Mouse (Mus musculus) gastrocnemius, postnatal 14 days (tissue): Measurements from ENCODE around the gene Thtpa. TPM values are rescaled to one million over a fixed set of nuclear protein-coding genes. Genes with fewer than 3 reads are reported as not detected.

Experiments
- DNase-seq: peaks from one replicate; pipeline ENCODE4 v3.0.0; 2021; ENCODE audit warnings: mixed read lengths
- intact Hi-C: fragments of 180-260 bp; cut with DNase I; formaldehyde crosslinking; loops from one replicate; pipeline ENCODE4 v1.15.1; 2025; ENCODE audit warnings: low total_unique reads
- total RNA-seq, 2 experiments: library from RNA; stranded (reverse); gene quantifications; 2 replicates each; pipeline ENCODE4 v1.2.3; 2021

Thtpa gene
- total RNA-seq, 2 experiments from 2014 or later, result 11.1 to 12.3 TPM

GRCm38 (mm10) chr14:55119421-55120134 lies 25.0 kb downstream of the Thtpa start:
- no peak for DNase-seq
- intact Hi-C loops, result loop anchor here (10.0 kb wide), 1 partner anchor 315 kb away; no protein-coding TSS in a partner anchor

GRCm38 (mm10) chr14:55121947-55122346 lies 27.4 kb downstream of the Thtpa start:
- intact Hi-C loops, result loop anchor here (10.0 kb wide), 1 partner anchor 313 kb away; no protein-coding TSS in a partner anchor
- peak; percentile 87 for DNase-seq

GRCm38 (mm10) chr14:55122359-55122758 lies 27.8 kb downstream of the Thtpa start:
- DNase-seq, result no peak
- intact Hi-C loops, result loop anchor here (10.0 kb wide), 1 partner anchor 312 kb away; no protein-coding TSS in a partner anchor

- DNase-seq, result no peak
- intact Hi-C loops, result loop anchor here (5.0 to 10.0 kb wide), 2 partner anchors 42 to 309 kb away; no protein-coding TSS in a partner anchor
Observed at GRCm38 (mm10) chr14:55125711-55126110, 31.1 kb downstream of the Thtpa start.

- intact Hi-C loops, result loop anchor here (5.0 to 10.0 kb wide), 2 partner anchors 41 to 308 kb away; no protein-coding TSS in a partner anchor
- no peak for DNase-seq
Observed at GRCm38 (mm10) chr14:55126521-55126920, 31.9 kb downstream of the Thtpa start.

- DNase-seq, result no peak
- intact Hi-C loops, result no loop called here
Observed at GRCm38 (mm10) chr14:55135676-55136075, 41.1 kb downstream of the Thtpa start.

GRCm38 (mm10) chr14:55139313-55139712 lies 44.7 kb downstream of the Thtpa start:
- intact Hi-C loops, result no loop called here
- no peak for DNase-seq

GRCm38 (mm10) chr14:55146324-55146723 lies 51.7 kb downstream of the Thtpa start:
- intact Hi-C loops, result no loop called here

GRCm38 (mm10) chr14:55146829-55147401 lies 52.3 kb downstream of the Thtpa start:
- DNase-seq, result peak; percentile 76
- intact Hi-C loops, result no loop called here

More at GRCm38 (mm10) chr14:55146324-55146723, 51.7 kb downstream of the Thtpa start:
- DNase-seq, result no peak

GRCm38 (mm10) chr14:55148363-55148915 lies 53.9 kb downstream of the Thtpa start:
- DNase-seq, result peak; percentile 60
- intact Hi-C loops, result no loop called here

Other genes with a start within 250 kb of the Thtpa start
- 1 to 10 TPM; 6.1 to 8.1 TPM for gene Homez, start 223.8 kb upstream of the Thtpa start, total RNA-seq
- 1 to 10 TPM; 2.8 to 6.8 TPM for gene Ppp1r3e, start 217.2 kb upstream of the Thtpa start, total RNA-seq
- gene Bcl2l2, start 211.4 kb upstream of the Thtpa start, total RNA-seq, result 10 to 100 TPM; 19.9 to 21.0 TPM
- gene Gm20521, start 211.3 kb upstream of the Thtpa start, total RNA-seq, result 1 to 10 TPM; 3.1 to 3.6 TPM
- 10 to 100 TPM; 56.6 to 57.4 TPM for gene Pabpn1, start 202.3 kb upstream of the Thtpa start, total RNA-seq
- 1 to 10 TPM; 5.4 to 6.3 TPM for gene Slc22a17, start 181.7 kb upstream of the Thtpa start, total RNA-seq
- 1 to 10 TPM; 5.1 to 7.4 TPM for gene Efs, start 168.7 kb upstream of the Thtpa start, total RNA-seq
- gene Il25, start 162.1 kb upstream of the Thtpa start, total RNA-seq, result not detected
- 1 to 10 TPM in 1 of 2 experiments, under 1 TPM in 1; 0.71 to 3.1 TPM for gene Cmtm5, start 158.5 kb upstream of the Thtpa start, total RNA-seq
- gene Myh6, start 127.9 kb upstream of the Thtpa start, total RNA-seq, result 100 to 1,000 TPM; 121 to 213 TPM
- not detected for gene Gm17428, start 117.9 kb upstream of the Thtpa start, total RNA-seq
- gene Myh7, start 100.2 kb upstream of the Thtpa start, total RNA-seq, result 1,000 to 10,000 TPM in 1 of 2 experiments, 100 to 1,000 TPM in 1; 602 to 1,083 TPM
- gene Ngdn, start 79.3 kb upstream of the Thtpa start, total RNA-seq, result 10 to 100 TPM; 17.8 to 19.0 TPM
- 1 to 10 TPM; 2.6 to 3.1 TPM for gene Zfhx2, start 2.5 kb upstream of the Thtpa start, total RNA-seq
- 1 to 10 TPM; 4.1 to 7.0 TPM for gene Ap1g2, start 11.8 kb downstream of the Thtpa start, total RNA-seq
- gene Jph4, start 22.2 kb downstream of the Thtpa start, total RNA-seq, result under 1 TPM; 0.42 to 0.62 TPM
- gene Dhrs2, start 127.2 kb downstream of the Thtpa start, total RNA-seq, result under 1 TPM in 1 of 2 experiments, not detected in 1; 0.16 TPM